Mouse (Mus musculus): ENCODE results near the gene Vsig8.

DNA sequence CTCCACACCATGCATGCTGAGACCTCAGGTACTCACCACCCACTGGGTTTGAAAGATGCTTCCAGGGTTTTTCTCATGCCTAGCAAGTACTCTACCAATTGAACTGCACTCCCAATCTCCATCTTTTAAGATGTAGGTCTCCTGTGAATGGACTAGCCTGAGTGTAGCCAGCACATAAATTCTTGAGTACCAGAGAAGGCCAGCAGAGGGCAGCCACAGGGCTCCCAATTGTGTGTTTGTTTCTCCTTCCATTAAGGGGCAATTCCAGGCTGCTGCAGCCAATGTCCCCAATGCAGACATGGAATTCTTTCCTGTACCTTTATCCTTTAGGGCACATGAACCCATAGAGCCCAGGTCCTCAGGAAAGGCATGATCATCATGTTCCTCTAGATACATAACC lies 38.8 kb downstream of the Vsig8 start:
- TF ChIP-seq TAL1 (IDR thresholded peaks at IDR 0.05; ENCODE audit: low read length) (no peak), GATA1 (IDR thresholded peaks at IDR 0.05; ENCODE audit: low read length) (no peak)

Data from erythroblast, embryonic 14.5 days (primary cell).